Comparison of ENCODE assay signal across 9 mouse cellular contexts in the genomic region with DNA sequence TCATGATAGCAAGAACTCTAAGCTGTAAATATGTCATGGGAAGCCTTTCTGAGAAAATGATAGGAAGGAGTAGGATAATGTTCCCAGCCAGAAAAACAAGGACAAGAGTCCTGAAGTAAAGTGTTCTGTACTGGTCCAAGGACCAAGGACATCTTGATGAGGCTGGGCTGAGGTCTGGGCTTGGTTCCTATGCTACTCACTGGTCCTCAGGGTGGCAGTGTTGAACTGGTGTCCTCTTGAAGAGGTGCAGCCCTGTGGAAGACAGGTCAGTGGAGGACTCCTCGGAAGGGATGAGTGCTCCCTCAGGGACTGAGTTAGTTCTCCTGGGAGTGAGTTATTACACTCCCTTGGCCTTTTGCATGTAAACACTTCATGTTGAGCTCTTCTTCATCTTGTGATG.
DNase-seq lines count a peak whose midpoint lies in the region; ATAC-seq and TF ChIP-seq lines count a peak whose summit lies in the region.
"Had no signal": no experiment of that assay in that cellular context is flagged by ENCODE, and none has a peak within 500 bp of the region (broad histone marks: within the 10 kb centered on the region; RNA-seq: fewer than 3 reads in every experiment).

No protein-coding gene starts in this region.

- H3K4me3 ChIP-seq in intestine, postnatal 0 days (ENCODE audit: low read depth, low read length): no peak overlapping the region
- H3K4me3 ChIP-seq: erythroblast, embryonic 14.5 days had no signal

- no peak for ATAC-seq in intestine, postnatal 0 days
- ATAC-seq in activated CD4-positive, CD25-positive, alpha-beta regulatory T cell, adult 4 months: no peak

- intact Hi-C loops in gastrocnemius, postnatal 14 days (cut with DNase I; ENCODE audit: low total_unique reads): no loop called here

- no peak overlapping the region for H3K4me2 ChIP-seq in intestine, postnatal 0 days (replicated peaks; ENCODE audit: low read depth)

- no peak overlapping the region for H3K27ac ChIP-seq in intestine, postnatal 0 days (ENCODE audit: low read depth, low read length)

- no peaks in the 10 kb centered on the region for H3K36me3 ChIP-seq in intestine, postnatal 0 days (ENCODE audit: control insufficient read depth, insufficient read depth)

- H3K9me3 ChIP-seq in intestine, postnatal 0 days (ENCODE audit: control insufficient read depth): no peaks in the 10 kb centered on the region

- no peaks in the 10 kb centered on the region; the same call in 1 of the 2 replicates for H3K4me1 ChIP-seq in intestine, postnatal 0 days (replicated peaks; ENCODE audit: control insufficient read depth, insufficient read depth, low read length)

- H3K9ac ChIP-seq in intestine, postnatal 0 days (ENCODE audit: low read depth, low read length): no peak overlapping the region

- no peaks in the 10 kb centered on the region for H3K27me3 ChIP-seq in intestine, postnatal 0 days (replicated peaks; ENCODE audit: control insufficient read depth, insufficient read depth, low read length)

- peak; percentile 73 for TF ChIP-seq CTCF in intestine, postnatal 0 days (IDR thresholded peaks at IDR 0.05; ENCODE audit: low read depth)

- 40% methylated on average over 1 of the region's 1 CpGs for WGBS in intestine, postnatal 0 days

- DNase-seq in gastrocnemius, postnatal 14 days: peak; percentile 14
- no peak for DNase-seq in gastrocnemius, postnatal 4 days (ENCODE audit: low spot score in 2 of 2)
- DNase-seq in A20 (ENCODE audit: low read depth, low spot score) (peak; percentile 9), MN1 (ENCODE audit: low spot score) (no peak)
- DNase-seq in cerebellum, adult 18-20 months: peak; percentile 48 to 62
- peak; percentile 6 for DNase-seq in ovary, postnatal 14 days (ENCODE audit: low spot score)

Comparison
In these comparisons a context has a peak if more than half of its experiments do, and no peak if none do; other contexts are left out.
1. DNase-seq: peak in gastrocnemius, postnatal 14 days (single experiment), A20 (single experiment), cerebellum, adult 18-20 months (2 of 2) and ovary, postnatal 14 days (single experiment); none in gastrocnemius, postnatal 4 days (0 of 2) and MN1 (single experiment).